Mouse (Mus musculus): Measurements from ENCODE around the gene Pbld1. TPM values are rescaled to one million over a fixed set of nuclear protein-coding genes. Genes with fewer than 3 reads are reported as not detected.

Gene Pbld1
- polyA plus RNA-seq, 1 experiment from 2014 or later: 0.99 TPM

- Histone ChIP-seq H3K9ac (replicated peaks; ENCODE audit: low read depth, low read length) (no peak overlapping the region), H3K4me2 (ENCODE audit: low read length) (no peak overlapping the region), H3K4me1 (replicated peaks; ENCODE audit: control insufficient read depth, insufficient read depth, low read length) (peaks cover 3% of the 10 kb centered on the region; the same call in 1 of the 2 replicates), H3K27me3 (replicated peaks; ENCODE audit: control insufficient read depth, insufficient read depth, low read length) (no peaks in the 10 kb centered on the region), H3K27ac (ENCODE audit: low read length) (no peak overlapping the region), H3K36me3 (ENCODE audit: control insufficient read depth, insufficient read depth) (no peaks in the 10 kb centered on the region), H3K4me3 (replicated peaks; ENCODE audit: low read length) (no peak overlapping the region), H3K9me3 (ENCODE audit: control insufficient read depth, low read length) (no peaks in the 10 kb centered on the region)
- peak; percentile 92 for ATAC-seq
- WGBS: 4% methylated on average over 5 of the region's 5 CpGs
Measured at GRCm38 (mm10) chr10:63065988-63066387, 6.0 kb downstream of the Pbld1 start.

GRCm38 (mm10) chr10:63086304-63086703 lies 26.3 kb downstream of the Pbld1 start:
- H3K9ac ChIP-seq (replicated peaks; ENCODE audit: low read depth, low read length): no peak overlapping the region
- H3K27ac ChIP-seq (ENCODE audit: low read length): no peak overlapping the region
- H3K4me3 ChIP-seq (replicated peaks; ENCODE audit: low read length): no peak overlapping the region
- H3K9me3 ChIP-seq (ENCODE audit: control insufficient read depth, low read length): no peaks in the 10 kb centered on the region
- H3K36me3 ChIP-seq (ENCODE audit: control insufficient read depth, insufficient read depth): no peaks in the 10 kb centered on the region
- H3K27me3 ChIP-seq (replicated peaks; ENCODE audit: control insufficient read depth, insufficient read depth, low read length): no peaks in the 10 kb centered on the region
- peaks cover 12% of the 10 kb centered on the region for H3K4me1 ChIP-seq (replicated peaks; ENCODE audit: control insufficient read depth, insufficient read depth, low read length)
- WGBS: 88% methylated on average over 10 of the region's 10 CpGs
- H3K4me2 ChIP-seq (ENCODE audit: low read length): no peak overlapping the region
- ATAC-seq: no peak

- H3K4me2 ChIP-seq (ENCODE audit: low read length): peak overlapping the region; percentile 57
- peak; percentile 12; the same call in 1 of the 2 replicates for ATAC-seq
- no peaks in the 10 kb centered on the region for H3K27me3 ChIP-seq (replicated peaks; ENCODE audit: control insufficient read depth, insufficient read depth, low read length)
- no peak overlapping the region; the same call in 1 of the 2 replicates for H3K9ac ChIP-seq (replicated peaks; ENCODE audit: low read depth, low read length)
- H3K4me1 ChIP-seq (replicated peaks; ENCODE audit: control insufficient read depth, insufficient read depth, low read length): peaks cover 12% of the 10 kb centered on the region
- H3K4me3 ChIP-seq (replicated peaks; ENCODE audit: low read length): peak overlapping the region; percentile 35
- no peaks in the 10 kb centered on the region for H3K9me3 ChIP-seq (ENCODE audit: control insufficient read depth, low read length)
- no peaks in the 10 kb centered on the region for H3K36me3 ChIP-seq (ENCODE audit: control insufficient read depth, insufficient read depth)
- 21% methylated on average over 8 of the region's 8 CpGs for WGBS
- no peak overlapping the region for H3K27ac ChIP-seq (ENCODE audit: low read length)
Measured at GRCm38 (mm10) chr10:63089103-63089757, 29.3 kb downstream of the Pbld1 start.

GRCm38 (mm10) chr10:63089758-63090571 lies 30.0 kb downstream of the Pbld1 start:
- H3K4me3 ChIP-seq (replicated peaks; ENCODE audit: low read length): peak overlapping the region; percentile 35
- peak; percentile 20; the same call in 1 of the 2 replicates for ATAC-seq
- peaks cover 12% of the 10 kb centered on the region for H3K4me1 ChIP-seq (replicated peaks; ENCODE audit: control insufficient read depth, insufficient read depth, low read length)
- 2% methylated on average over 26 of the region's 26 CpGs for WGBS
- H3K27ac ChIP-seq (ENCODE audit: low read length): no peak overlapping the region
- no peaks in the 10 kb centered on the region for H3K36me3 ChIP-seq (ENCODE audit: control insufficient read depth, insufficient read depth)
- H3K27me3 ChIP-seq (replicated peaks; ENCODE audit: control insufficient read depth, insufficient read depth, low read length): no peaks in the 10 kb centered on the region
- H3K9me3 ChIP-seq (ENCODE audit: control insufficient read depth, low read length): no peaks in the 10 kb centered on the region
- peak overlapping the region; percentile 35 for H3K9ac ChIP-seq (replicated peaks; ENCODE audit: low read depth, low read length)
- peak overlapping the region; percentile 57 for H3K4me2 ChIP-seq (ENCODE audit: low read length)

- Histone ChIP-seq H3K4me1 (replicated peaks; ENCODE audit: control insufficient read depth, insufficient read depth, low read length) (peaks cover 12% of the 10 kb centered on the region), H3K36me3 (ENCODE audit: control insufficient read depth, insufficient read depth) (no peaks in the 10 kb centered on the region), H3K27me3 (replicated peaks; ENCODE audit: control insufficient read depth, insufficient read depth, low read length) (no peaks in the 10 kb centered on the region), H3K27ac (ENCODE audit: low read length) (no peak overlapping the region), H3K9me3 (ENCODE audit: control insufficient read depth, low read length) (no peaks in the 10 kb centered on the region), H3K4me2 (ENCODE audit: low read length) (no peak overlapping the region), H3K4me3 (replicated peaks; ENCODE audit: low read length) (no peak overlapping the region), H3K9ac (replicated peaks; ENCODE audit: low read depth, low read length) (no peak overlapping the region)
- WGBS: 85% methylated on average over 7 of the region's 7 CpGs
- no peak for ATAC-seq
Measured at GRCm38 (mm10) chr10:63091915-63092314, 32.0 kb downstream of the Pbld1 start.

GRCm38 (mm10) chr10:63092616-63093550 lies 32.9 kb downstream of the Pbld1 start:
- Histone ChIP-seq H3K36me3 (ENCODE audit: control insufficient read depth, insufficient read depth) (no peaks in the 10 kb centered on the region), H3K27ac (ENCODE audit: low read length) (no peak overlapping the region), H3K4me2 (ENCODE audit: low read length) (no peak overlapping the region), H3K9me3 (ENCODE audit: control insufficient read depth, low read length) (no peaks in the 10 kb centered on the region), H3K4me1 (replicated peaks; ENCODE audit: control insufficient read depth, insufficient read depth, low read length) (peaks cover 12% of the 10 kb centered on the region), H3K9ac (replicated peaks; ENCODE audit: low read depth, low read length) (no peak overlapping the region), H3K4me3 (replicated peaks; ENCODE audit: low read length) (no peak overlapping the region), H3K27me3 (replicated peaks; ENCODE audit: control insufficient read depth, insufficient read depth, low read length) (no peaks in the 10 kb centered on the region)
- 66% methylated on average over 10 of the region's 10 CpGs for WGBS
- no peak for ATAC-seq

- ATAC-seq: no peak
- Histone ChIP-seq H3K4me2 (ENCODE audit: low read length) (no peak overlapping the region), H3K27ac (ENCODE audit: low read length) (no peak overlapping the region), H3K36me3 (ENCODE audit: control insufficient read depth, insufficient read depth) (no peaks in the 10 kb centered on the region), H3K4me3 (replicated peaks; ENCODE audit: low read length) (no peak overlapping the region), H3K9me3 (ENCODE audit: control insufficient read depth, low read length) (no peaks in the 10 kb centered on the region), H3K27me3 (replicated peaks; ENCODE audit: control insufficient read depth, insufficient read depth, low read length) (0 out of 2 replicates have a peak, but pooled peaks cover 2% of the 10 kb centered on the region), H3K9ac (replicated peaks; ENCODE audit: low read depth, low read length) (no peak overlapping the region), H3K4me1 (replicated peaks; ENCODE audit: control insufficient read depth, insufficient read depth, low read length) (peaks cover 11% of the 10 kb centered on the region)
- WGBS: 62% methylated on average over 2 of the region's 2 CpGs
Measured at GRCm38 (mm10) chr10:63096757-63097156, 36.8 kb downstream of the Pbld1 start.

GRCm38 (mm10) chr10:63098191-63098590 lies 38.2 kb downstream of the Pbld1 start:
- Histone ChIP-seq H3K9ac (replicated peaks; ENCODE audit: low read depth, low read length) (no peak overlapping the region), H3K27me3 (replicated peaks; ENCODE audit: control insufficient read depth, insufficient read depth, low read length) (0 out of 2 replicates have a peak, but pooled peaks cover 2% of the 10 kb centered on the region), H3K36me3 (ENCODE audit: control insufficient read depth, insufficient read depth) (no peaks in the 10 kb centered on the region), H3K27ac (ENCODE audit: low read length) (no peak overlapping the region), H3K9me3 (ENCODE audit: control insufficient read depth, low read length) (no peaks in the 10 kb centered on the region), H3K4me3 (replicated peaks; ENCODE audit: low read length) (no peak overlapping the region), H3K4me2 (ENCODE audit: low read length) (no peak overlapping the region), H3K4me1 (replicated peaks; ENCODE audit: control insufficient read depth, insufficient read depth, low read length) (peaks cover 11% of the 10 kb centered on the region)
- 55% methylated on average over 12 of the region's 12 CpGs for WGBS
- ATAC-seq: no peak

Data from forebrain, embryonic 16.5 days (tissue).